Mouse (Mus musculus): ENCODE results near the gene Aox4. TPM values are rescaled to one million over a fixed set of nuclear protein-coding genes. Genes with fewer than 3 reads are reported as not detected.

The Aox4 gene
- polyA plus RNA-seq, 1 experiment from 2014 or later: 0.08 TPM

GRCm38 (mm10) chr1:58308594-58308993 is 98.4 kb downstream of the Aox4 start:
- 92% methylated on average over 8 of the region's 8 CpGs for WGBS

GRCm38 (mm10) chr1:58309853-58310252 is 99.7 kb downstream of the Aox4 start:
- Histone ChIP-seq H3K27ac (replicated peaks) (no peak overlapping the region), H3K4me2 (no peak overlapping the region), H3K9ac (no peak overlapping the region), H3K4me3 (no peak overlapping the region), H3K27me3 (no peaks in the 10 kb centered on the region), H3K4me1 (replicated peaks) (no peaks in the 10 kb centered on the region), H3K36me3 (no peaks in the 10 kb centered on the region), H3K9me3 (no peaks in the 10 kb centered on the region)
- ATAC-seq (ENCODE audit: low read depth): no peak
- 89% methylated on average over 4 of the region's 4 CpGs for WGBS

More at GRCm38 (mm10) chr1:58308594-58308993, 98.4 kb downstream of the Aox4 start:
- Histone ChIP-seq H3K4me3 (no peak overlapping the region), H3K27ac (replicated peaks) (no peak overlapping the region), H3K9me3 (no peaks in the 10 kb centered on the region), H3K4me1 (replicated peaks) (no peaks in the 10 kb centered on the region), H3K27me3 (no peaks in the 10 kb centered on the region), H3K9ac (no peak overlapping the region), H3K4me2 (no peak overlapping the region), H3K36me3 (no peaks in the 10 kb centered on the region)
- no peak for ATAC-seq (ENCODE audit: low read depth)

GRCm38 (mm10) chr1:58311221-58311864 is 101.1 kb downstream of the Aox4 start:
- Histone ChIP-seq H3K27ac (replicated peaks) (no peak overlapping the region), H3K36me3 (no peaks in the 10 kb centered on the region), H3K9me3 (no peaks in the 10 kb centered on the region), H3K4me3 (no peak overlapping the region), H3K27me3 (no peaks in the 10 kb centered on the region), H3K9ac (no peak overlapping the region), H3K4me1 (replicated peaks) (no peaks in the 10 kb centered on the region), H3K4me2 (no peak overlapping the region)
- ATAC-seq (ENCODE audit: low read depth): no peak
- WGBS: 80% methylated on average over 7 of the region's 7 CpGs

- no peak for ATAC-seq (ENCODE audit: low read depth)
- Histone ChIP-seq H3K4me1 (replicated peaks) (no peaks in the 10 kb centered on the region), H3K27ac (replicated peaks) (no peak overlapping the region), H3K27me3 (no peaks in the 10 kb centered on the region), H3K4me3 (no peak overlapping the region), H3K36me3 (no peaks in the 10 kb centered on the region), H3K9ac (no peak overlapping the region), H3K9me3 (no peaks in the 10 kb centered on the region), H3K4me2 (no peak overlapping the region)
- 91% methylated on average over 8 of the region's 8 CpGs for WGBS
These were observed 103.0 kb downstream of the Aox4 start for GRCm38 (mm10) chr1:58313173-58313572.

- WGBS: 81% methylated on average over 6 of the region's 6 CpGs
These were observed 105.3 kb downstream of the Aox4 start for GRCm38 (mm10) chr1:58315532-58315931.

More at GRCm38 (mm10) chr1:58315532-58315931, 105.3 kb downstream of the Aox4 start:
- H3K27ac ChIP-seq (replicated peaks): no peak overlapping the region
- no peaks in the 10 kb centered on the region for H3K4me1 ChIP-seq (replicated peaks)
- H3K4me2 ChIP-seq: no peak overlapping the region
- no peaks in the 10 kb centered on the region for H3K36me3 ChIP-seq
- no peaks in the 10 kb centered on the region for H3K27me3 ChIP-seq
- no peak overlapping the region for H3K9ac ChIP-seq
- ATAC-seq (ENCODE audit: low read depth): no peak
- no peak overlapping the region for H3K4me3 ChIP-seq
- no peaks in the 10 kb centered on the region for H3K9me3 ChIP-seq

Other genes starting within 250 kb of the Aox4 start
- 3.3 and 4.9 TPM in 2 replicates for gene Sgo2a, start 214.4 kb upstream of the Aox4 start, polyA plus RNA-seq (2015; fragmentation: Nextera tagmentation; extraction: Ambion mirVana)
- 23.3 and 23.8 TPM in 2 replicates for gene Kctd18, start 191.4 kb upstream of the Aox4 start, polyA plus RNA-seq (2015; fragmentation: Nextera tagmentation; extraction: Ambion mirVana)
- gene Aox1, start 180.5 kb upstream of the Aox4 start, polyA plus RNA-seq (2015; fragmentation: Nextera tagmentation; extraction: Ambion mirVana): 0.10 and 0.14 TPM in 2 replicates
- gene Aox3, start 97.3 kb upstream of the Aox4 start, polyA plus RNA-seq (2015; fragmentation: Nextera tagmentation; extraction: Ambion mirVana): 0.17 and 0.28 TPM in 2 replicates
- gene Aox2, start 67.9 kb downstream of the Aox4 start, polyA plus RNA-seq (2015; fragmentation: Nextera tagmentation; extraction: Ambion mirVana): 0.03 TPM in 1 of 2 replicates, not detected in the other
- 339 and 361 TPM in 2 replicates for gene Bzw1, start 182.5 kb downstream of the Aox4 start, polyA plus RNA-seq (2015; fragmentation: Nextera tagmentation; extraction: Ambion mirVana)
- gene Clk1, start 213.7 kb downstream of the Aox4 start, polyA plus RNA-seq (2015; fragmentation: Nextera tagmentation; extraction: Ambion mirVana): 180 and 184 TPM in 2 replicates
- gene Nif3l1, start 234.8 kb downstream of the Aox4 start, polyA plus RNA-seq (2015; fragmentation: Nextera tagmentation; extraction: Ambion mirVana): 53.8 and 56.6 TPM in 2 replicates
- 52.0 and 66.6 TPM in 2 replicates for gene Ppil3, start 235.1 kb downstream of the Aox4 start, polyA plus RNA-seq (2015; fragmentation: Nextera tagmentation; extraction: Ambion mirVana)